Mouse (Mus musculus) intestine, embryonic 14.5 days (tissue): ENCODE data around the gene Ulk4. TPM values are rescaled to one million over a fixed set of nuclear protein-coding genes. Genes with fewer than 3 reads are reported as not detected.
A peak's percentile ranks its signal among the peaks of the same experiment; 100 is the strongest.

ENCODE experiments used
- ATAC-seq: fragments of 200-750 bp; cut with Nextera tagmentation; replicated peaks from 2 replicates; pipeline ENCODE4 v1.8.0; 2017; ENCODE audit warnings: low read depth, moderate number of reproducible peaks, moderate TSS enrichment, moderate library complexity; ENCODE audit not compliant: low FRiP score, low TSS enrichment
- DNase-seq: peaks from one replicate; pipeline ENCODE4 v3.0.0-alpha.2; 2018; ENCODE audit warnings: low spot score
- H3K27ac ChIP-seq: fragments of 300-500 bp; sonication (generic); 2 replicates; pipeline ENCODE4 v1.5.1; 2014; ENCODE audit warnings: low read depth, mild to moderate bottlenecking, control low read depth
- H3K27me3 ChIP-seq: fragments of 300-500 bp; sonication (generic); replicated peaks from 2 replicates; pipeline ENCODE4 v1.6.1; 2014; ENCODE audit warnings: low read length, control low read depth; ENCODE audit not compliant: control insufficient read depth, insufficient read depth
- H3K36me3 ChIP-seq: fragments of 300-500 bp; sonication (generic); 2 replicates; pipeline ENCODE4 v1.6.1; 2014; ENCODE audit warnings: low read length, control low read depth; ENCODE audit not compliant: control insufficient read depth, insufficient read depth
- H3K4me1 ChIP-seq: fragments of 300-500 bp; sonication (generic); replicated peaks from 2 replicates; pipeline ENCODE4 v1.6.1; 2014; ENCODE audit warnings: low read length, control low read depth, mixed read lengths; ENCODE audit not compliant: control insufficient read depth, insufficient read depth
- H3K4me2 ChIP-seq: fragments of 300-500 bp; sonication (generic); 2 replicates; pipeline ENCODE4 v1.6.1; 2014; ENCODE audit warnings: low read length
- H3K4me3 ChIP-seq: fragments of 300-500 bp; sonication (generic); 2 replicates; pipeline ENCODE4 v1.5.1; 2014; ENCODE audit warnings: low read depth, low read length, control low read depth, mixed read lengths
- H3K9ac ChIP-seq: fragments of 300-500 bp; sonication (generic); 2 replicates; pipeline ENCODE4 v1.6.1; 2014; ENCODE audit warnings: mild to moderate bottlenecking, low read length
- H3K9me3 ChIP-seq: fragments of 300-500 bp; sonication (generic); 2 replicates; pipeline ENCODE4 v1.6.1; 2016; ENCODE audit warnings: low read length, control low read depth; ENCODE audit not compliant: control insufficient read depth
- WGBS: fragments of 180-500 bp; shearing (Covaris S2); extraction: QIAGEN DNeasy Blood & Tissue Kit; methylation state at CpG from one replicate; pipeline ENCODE4 v1.1.7; 2014; 5-methylcytosine and 5-hydroxymethylcytosine counted together
- polyA plus RNA-seq: library from polyadenylated mRNA; unstranded; fragments of >200 nt; fragmentation: Nextera tagmentation; extraction: Ambion mirVana; gene quantifications from 2 replicates; pipeline ENCODE4 v1.2.1, GENCODE M21; 2014

Gene Ulk4
- polyA plus RNA-seq, 1 experiment from 2014 or later, result 122 TPM

GRCm38 (mm10) chr9:121020360-121020759, 256.6 kb downstream of the Ulk4 start:
- Histone ChIP-seq H3K4me1 (no peaks in the 10 kb centered on the region), H3K27me3 (no peaks in the 10 kb centered on the region), H3K4me3 (no peak overlapping the region), H3K36me3 (no peaks in the 10 kb centered on the region), H3K9ac (no peak overlapping the region), H3K27ac (no peak overlapping the region), H3K4me2 (no peak overlapping the region), H3K9me3 (no peaks in the 10 kb centered on the region)
- whole genome bisulfite sequencing, result 83% methylated on average over 11 of the region's 11 CpGs
- ATAC-seq (no peak), DNase-seq (no peak)

GRCm38 (mm10) chr9:121019932-121020331, 257.1 kb downstream of the Ulk4 start:
- H3K27me3 ChIP-seq, result no peaks in the 10 kb centered on the region
- no peak overlapping the region for H3K4me3 ChIP-seq
- DNase-seq (no peak), ATAC-seq (no peak)
- H3K4me2 ChIP-seq, result no peak overlapping the region
- WGBS, result 86% methylated on average over 13 of the region's 13 CpGs
- no peaks in the 10 kb centered on the region for H3K36me3 ChIP-seq
- H3K9me3 ChIP-seq, result no peaks in the 10 kb centered on the region
- no peaks in the 10 kb centered on the region for H3K4me1 ChIP-seq
- no peak overlapping the region for H3K27ac ChIP-seq
- H3K9ac ChIP-seq, result no peak overlapping the region

- WGBS, result 82% methylated on average over 2 of the region's 2 CpGs
- Histone ChIP-seq H3K27ac (no peak overlapping the region), H3K4me3 (no peak overlapping the region), H3K4me2 (no peak overlapping the region), H3K9me3 (no peaks in the 10 kb centered on the region), H3K4me1 (no peaks in the 10 kb centered on the region), H3K9ac (no peak overlapping the region), H3K27me3 (no peaks in the 10 kb centered on the region), H3K36me3 (no peaks in the 10 kb centered on the region)
- ATAC-seq (0 out of 2 replicates have a peak, but pooled peaks have one; percentile 55), DNase-seq (no peak)
Measured at GRCm38 (mm10) chr9:121018524-121019315, 258.3 kb downstream of the Ulk4 start.

- Histone ChIP-seq H3K27ac (no peak overlapping the region), H3K36me3 (no peaks in the 10 kb centered on the region), H3K9ac (no peak overlapping the region), H3K4me3 (no peak overlapping the region), H3K27me3 (no peaks in the 10 kb centered on the region), H3K4me1 (peaks cover 4% of the 10 kb centered on the region; the same call in 1 of the 2 replicates), H3K4me2 (no peak overlapping the region), H3K9me3 (no peaks in the 10 kb centered on the region)
- 59% methylated on average over 11 of the region's 11 CpGs for WGBS
- no peak for ATAC-seq
- DNase-seq, result no peak
Measured at GRCm38 (mm10) chr9:121015810-121016502, 261.0 kb downstream of the Ulk4 start.

GRCm38 (mm10) chr9:121011540-121011939, 265.5 kb downstream of the Ulk4 start:
- Histone ChIP-seq H3K27me3 (no peaks in the 10 kb centered on the region), H3K9ac (no peak overlapping the region), H3K27ac (no peak overlapping the region), H3K4me3 (no peak overlapping the region), H3K4me2 (no peak overlapping the region), H3K4me1 (peaks cover 9% of the 10 kb centered on the region; the same call in 1 of the 2 replicates), H3K9me3 (no peaks in the 10 kb centered on the region), H3K36me3 (no peaks in the 10 kb centered on the region)
- ATAC-seq (peak; percentile 34; the same call in 1 of the 2 replicates), DNase-seq (no peak)
- 33% methylated on average over 4 of the region's 4 CpGs for WGBS

GRCm38 (mm10) chr9:121010544-121010943, 266.5 kb downstream of the Ulk4 start:
- Histone ChIP-seq H3K9ac (no peak overlapping the region), H3K27me3 (no peaks in the 10 kb centered on the region), H3K36me3 (no peaks in the 10 kb centered on the region), H3K27ac (no peak overlapping the region), H3K4me3 (no peak overlapping the region), H3K4me1 (peaks cover 9% of the 10 kb centered on the region; the same call in 1 of the 2 replicates), H3K4me2 (no peak overlapping the region), H3K9me3 (no peaks in the 10 kb centered on the region)
- ATAC-seq (no peak), DNase-seq (no peak)
- WGBS, result 61% methylated on average over 3 of the region's 3 CpGs

- Histone ChIP-seq H3K9ac (no peak overlapping the region), H3K27me3 (no peaks in the 10 kb centered on the region), H3K4me1 (peaks cover 14% of the 10 kb centered on the region), H3K4me2 (no peak overlapping the region), H3K9me3 (no peaks in the 10 kb centered on the region), H3K4me3 (no peak overlapping the region), H3K36me3 (no peaks in the 10 kb centered on the region), H3K27ac (no peak overlapping the region)
- WGBS, result 76% methylated on average over 7 of the region's 7 CpGs
- ATAC-seq (no peak), DNase-seq (no peak)
Measured at GRCm38 (mm10) chr9:121005961-121006360, 271.0 kb downstream of the Ulk4 start.

GRCm38 (mm10) chr9:121001681-121002540, 275.1 kb downstream of the Ulk4 start:
- Histone ChIP-seq H3K36me3 (no peaks in the 10 kb centered on the region), H3K27me3 (no peaks in the 10 kb centered on the region), H3K27ac (peak overlapping the region; percentile 79), H3K4me2 (no peak overlapping the region), H3K9ac (no peak overlapping the region), H3K9me3 (no peaks in the 10 kb centered on the region), H3K4me1 (peaks cover 28% of the 10 kb centered on the region), H3K4me3 (no peak overlapping the region)
- WGBS, result 62% methylated on average over 15 of the region's 15 CpGs
- ATAC-seq, result no peak
- DNase-seq, result no peak
